In genomic region chr11:87881714-87882113, GRCm38 (mm10) we compare ENCODE assay signal across 30 mouse cellular contexts. TPM values are rescaled to one million over a fixed set of nuclear protein-coding genes. Genes with fewer than 3 reads are reported as not detected.
DNase-seq lines count a peak whose midpoint lies in the region; ATAC-seq and TF ChIP-seq lines count a peak whose summit lies in the region.
"Had no signal": no experiment of that assay in that cellular context is flagged by ENCODE, and none has a peak within 500 bp of the region (broad histone marks: within the 10 kb centered on the region; RNA-seq: fewer than 3 reads in every experiment).

No protein-coding gene starts in this region.

- H3K27ac ChIP-seq in heart, adult 2 months = no peak overlapping the region
- H3K27ac ChIP-seq: embryonic facial prominence, embryonic 13.5 days; embryonic facial prominence, embryonic 15.5 days; forebrain, embryonic 10.5 days; forebrain, embryonic 12.5 days had no signal

- intact Hi-C loops in heart, adult 2 months (cut with DNase I) = no loop called here

- TF ChIP-seq POLR2A in heart, adult 2 months (IDR thresholded peaks at IDR 0.05; ENCODE audit: insufficient read depth, low read depth, low read length) = no peak

- no peak overlapping the region for H3K4me3 ChIP-seq in heart, adult 2 months
- H3K4me3 ChIP-seq: embryonic facial prominence, embryonic 13.5 days; embryonic facial prominence, embryonic 15.5 days; erythroblast, embryonic 14.5 days; forebrain, embryonic 10.5 days; forebrain, embryonic 12.5 days had no signal

- WGBS in heart, adult 2 months = 55% methylated on average over 4 of the region's 4 CpGs

- H3K4me1 ChIP-seq in heart, adult 2 months (ENCODE audit: control insufficient read depth, insufficient read depth, low read length) = no peaks in the 10 kb centered on the region
- H3K4me1 ChIP-seq: embryonic facial prominence, embryonic 13.5 days; embryonic facial prominence, embryonic 15.5 days; forebrain, embryonic 12.5 days had no signal

- TF ChIP-seq CTCF in heart, adult 2 months (IDR thresholded peaks at IDR 0.05) = no peak

- no peaks in the 10 kb centered on the region for H3K79me2 ChIP-seq in heart, adult 2 months (replicated peaks; ENCODE audit: control insufficient read depth, insufficient read depth, low read length)

- no peak overlapping the region for H3K9ac ChIP-seq in heart, adult 2 months (ENCODE audit: low read depth, low read length)
- H3K9ac ChIP-seq: embryonic facial prominence, embryonic 13.5 days; embryonic facial prominence, embryonic 15.5 days; forebrain, embryonic 12.5 days had no signal

- no peak for DNase-seq in kidney, adult 18-20 months
- DNase-seq in kidney, postnatal 36 days = no peak
- no peak for DNase-seq in heart, adult 2 months
- DNase-seq: adrenal gland, adult 8-10 months; adrenal gland, postnatal 14 days; adrenal gland, postnatal 36 days; B cell, adult 2 months; cerebellum, adult 11-12 months; cerebellum, adult 2 months; cerebellum, adult 9-10 months; cerebellum, postnatal 10 days; cerebellum, postnatal 25 days; embryo, embryonic 11 days had no signal

- no peaks in the 10 kb centered on the region for H3K27me3 ChIP-seq in heart, adult 2 months (ENCODE audit: control insufficient read depth, insufficient read depth, low read length)
- H3K27me3 ChIP-seq: embryonic facial prominence, embryonic 13.5 days; embryonic facial prominence, embryonic 15.5 days; forebrain, embryonic 12.5 days had no signal

- H3K36me3 ChIP-seq in heart, adult 2 months (ENCODE audit: control insufficient read depth, insufficient read depth, low read length) = no peaks in the 10 kb centered on the region
- H3K36me3 ChIP-seq: embryonic facial prominence, embryonic 13.5 days; embryonic facial prominence, embryonic 15.5 days; forebrain, embryonic 10.5 days; forebrain, embryonic 12.5 days; G1E had no signal

- TF ChIP-seq EP300 in heart, adult 2 months (IDR thresholded peaks at IDR 0.05; ENCODE audit: insufficient read depth, low read depth, low read length) = no peak

- ATAC-seq in common myeloid progenitor, adult 5-6 weeks (replicated peaks; ENCODE audit: low read depth, poor library complexity, severe bottlenecking) = 0 out of 2 replicates have a peak, but pooled peaks have one; percentile 42
- ATAC-seq in megakaryocyte, adult 5-6 weeks (ENCODE audit: poor library complexity, severe bottlenecking) = peak; percentile 75
- ATAC-seq in monocyte, adult 5-6 weeks (replicated peaks; ENCODE audit: insufficient number of reproducible peaks, low FRiP score, low TSS enrichment, poor library complexity, severe bottlenecking) = 0 out of 2 replicates have a peak, but pooled peaks have one; percentile 27
- ATAC-seq: activated CD4-positive, CD25-positive, alpha-beta regulatory T cell, adult 4 months; CD4-positive, CD25-positive, alpha-beta regulatory T cell, adult 4 months; forebrain, embryonic 14.5 days; forebrain, embryonic 16.5 days; Patski had no signal

RNA-seq across cellular contexts. Expression of gene Epx, which starts 6.4 kb away (rescaled TPM):
- 0.73 and 1.8 TPM in 2 replicates for total RNA-seq in common myeloid progenitor, adult 5-6 weeks (2017)
- total RNA-seq in megakaryocyte, adult 5-6 weeks (2015) = 2.9 and 6.0 TPM in 2 replicates
- total RNA-seq in megakaryocyte, adult 5-6 weeks (2017) = 16.3 and 19.6 TPM in 2 replicates
- total RNA-seq in monocyte, adult 5-6 weeks (2017) = not detected in 3 replicates
- total RNA-seq in heart, adult 2 months (2021) = not detected
- polyA plus RNA-seq in heart, adult 2 months (2012; rRNA removed) = not detected in 2 replicates
- total RNA-seq: adrenal gland, adult 18-20 months; adrenal gland, adult 8-10 months; adrenal gland, postnatal 36 days; CH12.LX; G1E had no signal
- polyA plus RNA-seq: activated CD4-positive, CD25-positive, alpha-beta regulatory T cell, adult 4 months; CD4-positive, CD25-positive, alpha-beta regulatory T cell, adult 4 months; forebrain, embryonic 10.5 days; forebrain, embryonic 16.5 days; G1E; Patski had no signal

RNA-seq across cellular contexts. Expression of gene Olfr462, which starts 10.4 kb away (rescaled TPM):
- total RNA-seq in common myeloid progenitor, adult 5-6 weeks (2017) = not detected in 2 replicates
- total RNA-seq in megakaryocyte, adult 5-6 weeks (2015) = not detected in 2 replicates
- not detected in 2 replicates for total RNA-seq in megakaryocyte, adult 5-6 weeks (2017)
- not detected in 3 replicates for total RNA-seq in monocyte, adult 5-6 weeks (2017)
- not detected for total RNA-seq in heart, adult 2 months (2021)
- not detected in 2 replicates for polyA plus RNA-seq in heart, adult 2 months (2012; rRNA removed)
- total RNA-seq: adrenal gland, adult 18-20 months; adrenal gland, adult 8-10 months; adrenal gland, postnatal 14 days; adrenal gland, postnatal 36 days had no signal
- polyA plus RNA-seq: activated CD4-positive, CD25-positive, alpha-beta regulatory T cell, adult 4 months; CD4-positive, CD25-positive, alpha-beta regulatory T cell, adult 4 months; cerebellum, adult 2 months; embryonic facial prominence, embryonic 11.5 days; embryonic facial prominence, embryonic 13.5 days; embryonic facial prominence, embryonic 15.5 days; erythroblast, embryonic 14.5 days; forebrain, embryonic 10.5 days; forebrain, embryonic 12.5 days; forebrain, embryonic 14.5 days; forebrain, embryonic 16.5 days; G1E; Patski had no signal

RNA-seq across cellular contexts. Expression of gene Olfr463, which starts 15.5 kb away (rescaled TPM):
- not detected in 2 replicates for total RNA-seq in common myeloid progenitor, adult 5-6 weeks (2017)
- total RNA-seq in megakaryocyte, adult 5-6 weeks (2015) = not detected in 2 replicates
- total RNA-seq in megakaryocyte, adult 5-6 weeks (2017) = not detected in 2 replicates
- total RNA-seq in monocyte, adult 5-6 weeks (2017) = not detected in 3 replicates
- not detected for total RNA-seq in heart, adult 2 months (2021)
- polyA plus RNA-seq in heart, adult 2 months (2012; rRNA removed) = not detected in 2 replicates
- total RNA-seq: adrenal gland, adult 18-20 months; adrenal gland, adult 8-10 months; adrenal gland, postnatal 14 days; adrenal gland, postnatal 36 days; CH12.LX; G1E had no signal
- polyA plus RNA-seq: activated CD4-positive, CD25-positive, alpha-beta regulatory T cell, adult 4 months; CD4-positive, CD25-positive, alpha-beta regulatory T cell, adult 4 months; cerebellum, adult 2 months; embryonic facial prominence, embryonic 11.5 days; embryonic facial prominence, embryonic 13.5 days; embryonic facial prominence, embryonic 15.5 days; erythroblast, embryonic 14.5 days; forebrain, embryonic 10.5 days; forebrain, embryonic 12.5 days; forebrain, embryonic 14.5 days; forebrain, embryonic 16.5 days; G1E; Patski had no signal

RNA-seq across cellular contexts. Expression of gene Mks1, which starts 28.7 kb away (rescaled TPM):
- 3.9 and 5.3 TPM in 2 replicates for total RNA-seq in common myeloid progenitor, adult 5-6 weeks (2017)
- total RNA-seq in megakaryocyte, adult 5-6 weeks (2015) = 2.8 and 4.8 TPM in 2 replicates
- 2.6 and 5.0 TPM in 2 replicates for total RNA-seq in megakaryocyte, adult 5-6 weeks (2017)
- 6.1 to 6.8 TPM (median 6.5 TPM) in 3 replicates for total RNA-seq in monocyte, adult 5-6 weeks (2017)
- 1 to 10 TPM; 2.2 to 2.9 TPM for total RNA-seq in heart, adult 2 months (2021)
- polyA plus RNA-seq in heart, adult 2 months (2012; rRNA removed) = 4.6 and 5.4 TPM in 2 replicates

RNA-seq across cellular contexts. Expression of gene Olfr464, which starts 39.1 kb away (rescaled TPM):
- not detected in 2 replicates for total RNA-seq in common myeloid progenitor, adult 5-6 weeks (2017)
- not detected in 2 replicates for total RNA-seq in megakaryocyte, adult 5-6 weeks (2015)
- total RNA-seq in megakaryocyte, adult 5-6 weeks (2017) = not detected in 2 replicates
- total RNA-seq in monocyte, adult 5-6 weeks (2017) = not detected in 3 replicates
- not detected for total RNA-seq in heart, adult 2 months (2021)
- not detected in 2 replicates for polyA plus RNA-seq in heart, adult 2 months (2012; rRNA removed)
- total RNA-seq: adrenal gland, adult 18-20 months; adrenal gland, adult 8-10 months; adrenal gland, postnatal 14 days; adrenal gland, postnatal 36 days; CH12.LX; G1E had no signal
- polyA plus RNA-seq: activated CD4-positive, CD25-positive, alpha-beta regulatory T cell, adult 4 months; CD4-positive, CD25-positive, alpha-beta regulatory T cell, adult 4 months; cerebellum, adult 2 months; embryonic facial prominence, embryonic 11.5 days; embryonic facial prominence, embryonic 13.5 days; erythroblast, embryonic 14.5 days; forebrain, embryonic 10.5 days; forebrain, embryonic 12.5 days; forebrain, embryonic 14.5 days; forebrain, embryonic 16.5 days; G1E; Patski had no signal
